Mouse (Mus musculus): ENCODE data around the gene Apoa4. TPM values are rescaled to one million over a fixed set of nuclear protein-coding genes. Genes with fewer than 3 reads are reported as not detected.

Apoa4 gene
- polyA plus RNA-seq, 1 experiment from 2014 or later = 0.10 TPM

DNA sequence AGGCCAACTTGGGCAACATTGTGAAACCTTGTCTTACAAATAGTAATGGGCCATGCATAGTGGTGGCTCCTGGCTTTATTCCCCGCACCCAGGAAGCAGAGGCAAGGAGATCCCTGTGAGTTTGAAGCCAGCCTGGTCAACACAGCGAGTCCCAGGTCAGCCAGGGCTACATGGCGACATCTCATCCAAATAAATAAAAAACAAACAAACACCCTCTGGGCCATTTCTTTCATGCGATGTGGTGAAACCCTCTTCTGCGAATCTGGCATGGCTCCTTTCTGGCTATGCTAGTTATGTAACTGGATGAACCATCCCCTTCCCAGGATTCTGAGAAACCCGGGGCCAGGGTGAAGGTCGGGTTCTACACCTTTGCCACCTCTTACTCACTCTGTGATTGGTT is 15.7 kb downstream of the Apoa4 start:
- DNase-seq (no peak), ATAC-seq (ENCODE audit: low read depth) (no peak)
- WGBS (ENCODE audit: insufficient replicate concordance) = 70% methylated on average over 7 of the region's 7 CpGs
- Histone ChIP-seq H3K9me3 (replicated peaks) (no peaks in the 10 kb centered on the region), H3K4me1 (replicated peaks) (0 out of 2 replicates have a peak, but pooled peaks cover 4% of the 10 kb centered on the region), H3K36me3 (no peaks in the 10 kb centered on the region), H3K4me2 (no peak overlapping the region), H3K9ac (no peak overlapping the region), H3K27me3 (no peaks in the 10 kb centered on the region; the same call in 1 of the 2 replicates), H3K4me3 (replicated peaks) (no peak overlapping the region), H3K27ac (no peak overlapping the region)

DNA sequence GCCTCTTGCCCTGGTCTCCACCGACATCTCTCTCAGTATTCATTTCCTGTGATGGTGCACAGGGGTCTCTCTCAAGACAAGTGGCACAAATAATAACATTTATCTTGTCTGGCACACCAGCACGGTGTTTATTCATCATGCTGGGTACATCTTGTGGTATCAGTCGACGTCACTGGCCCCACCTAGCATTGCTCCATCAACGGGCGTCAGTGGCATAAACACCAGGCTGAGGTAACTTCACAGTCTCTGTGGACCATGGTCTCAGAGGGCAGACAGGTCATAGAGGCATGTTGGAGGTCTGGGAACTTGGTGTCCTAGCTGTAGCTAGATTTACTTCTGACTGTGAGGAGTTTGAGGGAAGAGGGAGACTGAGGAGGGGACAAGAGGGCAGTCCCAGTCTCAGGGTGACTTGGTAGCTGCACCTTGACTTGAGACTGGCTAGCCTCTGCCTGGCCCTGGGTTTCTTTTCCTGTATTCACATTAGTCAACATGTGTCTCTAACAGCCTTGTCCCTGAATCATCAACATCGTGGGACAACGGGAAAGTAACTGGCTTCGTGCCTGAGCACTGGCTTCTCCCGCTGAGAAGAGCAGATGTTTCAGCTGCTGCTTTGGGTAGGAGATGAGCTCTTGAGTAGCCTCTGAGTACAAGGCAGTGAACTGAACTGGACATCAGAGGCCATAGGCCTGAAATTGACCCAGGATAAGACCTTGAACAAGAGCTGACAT is 16.3 kb downstream of the Apoa4 start:
- Histone ChIP-seq H3K36me3 (no peaks in the 10 kb centered on the region), H3K4me1 (replicated peaks) (0 out of 2 replicates have a peak, but pooled peaks cover 4% of the 10 kb centered on the region), H3K4me2 (no peak overlapping the region), H3K4me3 (replicated peaks) (no peak overlapping the region), H3K9ac (no peak overlapping the region), H3K9me3 (replicated peaks) (no peaks in the 10 kb centered on the region), H3K27ac (no peak overlapping the region), H3K27me3 (no peaks in the 10 kb centered on the region; the same call in 1 of the 2 replicates)
- ATAC-seq (ENCODE audit: low read depth) (no peak), DNase-seq (no peak)
- 64% methylated on average over 10 of the region's 10 CpGs for WGBS (ENCODE audit: insufficient replicate concordance)

DNA sequence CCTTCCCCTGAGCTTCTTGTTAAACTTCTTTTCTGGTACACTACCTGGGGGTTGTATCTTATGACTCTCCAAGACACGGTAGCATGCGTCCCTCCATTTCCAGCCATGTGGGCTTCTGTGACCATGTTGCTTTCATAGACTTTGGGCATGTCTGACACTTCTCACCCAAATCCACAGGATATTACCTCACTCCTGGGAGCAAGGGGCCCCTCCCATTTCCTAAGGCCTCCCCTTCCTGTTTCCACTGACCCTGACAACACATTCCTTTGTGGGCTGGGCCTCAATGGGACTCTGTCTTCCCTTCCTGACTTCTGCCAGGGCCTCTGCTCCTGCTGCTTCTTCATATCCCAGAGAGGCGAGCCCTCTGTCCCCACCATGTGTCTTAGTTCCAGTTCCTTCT is 17.1 kb downstream of the Apoa4 start:
- H3K9ac ChIP-seq = no peak overlapping the region
- no peak overlapping the region for H3K4me3 ChIP-seq (replicated peaks)
- H3K36me3 ChIP-seq = no peaks in the 10 kb centered on the region
- DNase-seq (no peak), ATAC-seq (ENCODE audit: low read depth) (no peak)
- H3K27ac ChIP-seq = no peak overlapping the region
- no peak overlapping the region for H3K4me2 ChIP-seq
- H3K27me3 ChIP-seq = no peaks in the 10 kb centered on the region; the same call in 1 of the 2 replicates
- 0 out of 2 replicates have a peak, but pooled peaks cover 4% of the 10 kb centered on the region for H3K4me1 ChIP-seq (replicated peaks)
- 54% methylated on average over 3 of the region's 3 CpGs for WGBS (ENCODE audit: insufficient replicate concordance)
- no peaks in the 10 kb centered on the region for H3K9me3 ChIP-seq (replicated peaks)

DNA sequence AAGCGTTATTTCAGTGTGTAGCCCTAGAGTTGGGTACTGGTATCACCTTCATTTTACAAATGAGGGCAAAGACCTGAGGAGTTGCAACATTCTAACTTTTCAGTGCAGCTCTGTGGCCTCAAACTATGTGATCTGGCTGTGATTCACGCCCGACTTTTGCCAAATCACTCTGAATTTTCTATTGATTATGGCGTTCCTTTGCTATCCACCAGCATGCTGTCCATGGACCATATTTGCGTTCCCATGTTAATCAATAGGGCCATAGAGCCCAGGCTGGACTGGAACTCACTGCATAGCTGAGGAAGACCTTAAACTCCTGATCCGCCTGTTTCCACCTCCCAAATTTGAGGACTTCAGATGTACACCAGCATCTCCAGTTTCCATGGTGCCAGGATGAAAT is 18.6 kb downstream of the Apoa4 start:
- Histone ChIP-seq H3K4me2 (no peak overlapping the region), H3K36me3 (no peaks in the 10 kb centered on the region), H3K9ac (no peak overlapping the region), H3K4me3 (replicated peaks) (no peak overlapping the region), H3K9me3 (replicated peaks) (no peaks in the 10 kb centered on the region), H3K27ac (no peak overlapping the region), H3K27me3 (no peaks in the 10 kb centered on the region), H3K4me1 (replicated peaks) (0 out of 2 replicates have a peak, but pooled peaks cover 4% of the 10 kb centered on the region)
- DNase-seq (no peak), ATAC-seq (ENCODE audit: low read depth) (no peak)
- 73% methylated on average over 6 of the region's 6 CpGs for WGBS (ENCODE audit: insufficient replicate concordance)

DNA sequence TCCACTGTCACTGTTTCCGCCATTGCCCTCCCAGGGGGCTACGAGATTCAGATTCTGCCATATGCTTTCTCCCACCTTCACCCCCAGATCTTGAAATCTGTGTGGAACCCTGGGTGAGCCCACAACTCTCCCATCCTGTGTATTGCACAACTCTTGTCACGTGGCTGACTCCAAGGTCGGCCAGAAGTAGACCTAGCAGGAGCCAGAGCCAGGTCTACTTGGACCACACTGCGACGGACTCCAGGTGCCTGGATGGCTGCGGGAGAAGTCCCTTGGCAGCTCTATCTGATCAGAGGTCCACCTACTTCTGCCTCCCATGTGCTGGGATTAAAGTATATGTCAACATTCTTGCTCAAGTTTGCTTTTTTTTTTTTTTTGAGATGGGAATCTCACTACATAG is 20.6 kb downstream of the Apoa4 start:
- H3K4me1 ChIP-seq (replicated peaks) = 0 out of 2 replicates have a peak, but pooled peaks cover 4% of the 10 kb centered on the region
- ATAC-seq (ENCODE audit: low read depth) (no peak), DNase-seq (no peak)
- H3K9me3 ChIP-seq (replicated peaks) = no peaks in the 10 kb centered on the region
- no peak overlapping the region for H3K4me3 ChIP-seq (replicated peaks)
- WGBS (ENCODE audit: insufficient replicate concordance) = 64% methylated on average over 7 of the region's 7 CpGs
- no peak overlapping the region for H3K27ac ChIP-seq
- H3K4me2 ChIP-seq = no peak overlapping the region
- H3K9ac ChIP-seq = no peak overlapping the region
- H3K27me3 ChIP-seq = no peaks in the 10 kb centered on the region
- H3K36me3 ChIP-seq = no peaks in the 10 kb centered on the region

DNA sequence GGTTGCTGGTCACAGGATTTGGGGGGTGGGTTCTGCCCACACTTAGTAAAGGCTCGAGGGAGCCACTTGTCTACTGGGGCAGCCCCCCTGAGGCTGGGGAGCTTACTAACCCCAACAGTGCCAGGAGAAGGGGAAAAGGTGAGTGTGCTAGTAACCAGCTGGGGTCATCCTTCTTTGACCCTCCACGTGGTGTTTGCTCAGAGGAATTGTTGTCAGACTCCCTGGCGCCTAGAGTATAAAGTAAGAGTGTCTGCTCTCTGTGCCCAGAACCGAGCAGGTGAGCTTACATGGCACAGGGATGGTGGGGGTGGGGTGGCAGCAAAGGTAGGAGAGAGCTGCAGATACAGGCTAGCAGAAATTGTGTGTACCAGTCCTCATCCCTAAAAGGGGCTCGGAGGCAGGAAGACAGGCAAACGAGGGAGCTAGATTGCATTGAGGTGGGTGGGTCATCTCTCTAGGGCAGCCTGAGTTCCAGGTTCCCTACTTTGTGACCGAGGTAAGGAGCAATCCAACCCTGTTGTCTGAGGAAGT is 27.9 kb downstream of the Apoa4 start, which contains the start of gene Apoa5:
Gene Apoa5, plus strand, starts transcription at position 291 of the 531 bp plus-strand sequence.
- Histone ChIP-seq H3K4me1 (replicated peaks) (peaks cover 18% of the 10 kb centered on the region), H3K27me3 (peaks cover 23% of the 10 kb centered on the region), H3K9me3 (replicated peaks) (no peaks in the 10 kb centered on the region), H3K36me3 (no peaks in the 10 kb centered on the region), H3K9ac (no peak within 1 kb of the TSS), H3K27ac (no peak within 1 kb of the TSS), H3K4me3 (replicated peaks) (no peak within 1 kb of the TSS), H3K4me2 (no peak within 1 kb of the TSS)
- DNase-seq (no peak), ATAC-seq (ENCODE audit: low read depth) (no peak)
- 35% methylated on average over 7 of the region's 7 CpGs for WGBS (ENCODE audit: insufficient replicate concordance)

DNA sequence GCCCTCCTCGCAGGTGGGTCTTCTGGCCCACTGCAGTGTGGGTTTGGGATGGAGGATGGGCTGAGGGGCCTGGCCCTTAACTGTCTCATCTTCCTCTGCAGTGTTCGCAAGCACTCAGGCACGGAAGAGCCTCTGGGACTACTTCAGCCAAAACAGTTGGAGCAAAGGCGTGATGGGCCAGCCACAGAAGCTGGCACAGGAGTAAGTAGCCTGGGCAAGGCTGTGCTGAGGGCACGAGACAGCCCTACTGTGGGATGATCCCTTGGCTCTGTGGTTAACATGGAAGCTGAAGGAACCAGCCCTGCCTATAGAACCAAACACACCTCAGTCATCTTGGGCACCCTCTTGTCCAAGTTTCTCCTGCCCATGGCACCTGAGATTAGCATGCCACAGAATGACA is 28.6 kb downstream of the Apoa4 start:
- DNase-seq (no peak), ATAC-seq (ENCODE audit: low read depth) (no peak)
- H3K27ac ChIP-seq = no peak overlapping the region
- no peaks in the 10 kb centered on the region for H3K9me3 ChIP-seq (replicated peaks)
- H3K4me2 ChIP-seq = no peak overlapping the region
- H3K4me3 ChIP-seq (replicated peaks) = no peak overlapping the region
- H3K4me1 ChIP-seq (replicated peaks) = peaks cover 25% of the 10 kb centered on the region
- H3K9ac ChIP-seq = no peak overlapping the region
- peaks cover 23% of the 10 kb centered on the region for H3K27me3 ChIP-seq
- WGBS (ENCODE audit: insufficient replicate concordance) = 67% methylated on average over 5 of the region's 5 CpGs
- H3K36me3 ChIP-seq = no peaks in the 10 kb centered on the region

DNA sequence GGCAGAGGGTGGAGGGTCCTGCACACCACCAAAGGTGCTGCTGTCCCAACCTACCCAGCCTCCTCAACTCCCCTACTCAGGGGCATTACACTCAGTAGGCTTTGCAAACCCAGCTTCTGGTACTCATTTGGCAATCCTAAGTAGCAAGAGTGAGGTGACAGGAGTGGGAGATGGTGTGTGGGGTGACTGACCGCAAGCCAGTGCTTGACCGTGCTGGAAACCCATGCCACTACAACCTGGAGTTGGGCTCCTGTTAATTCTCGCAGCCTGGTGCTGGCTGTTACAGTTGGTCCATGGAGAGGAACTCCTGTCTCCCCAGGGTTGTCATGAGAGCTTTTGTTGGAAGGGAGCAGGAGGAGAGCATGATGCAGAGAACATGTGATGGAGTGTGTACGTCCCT is 30.3 kb downstream of the Apoa4 start:
- H3K27ac ChIP-seq = no peak overlapping the region
- DNase-seq (no peak), ATAC-seq (ENCODE audit: low read depth) (no peak)
- WGBS (ENCODE audit: insufficient replicate concordance) = 86% methylated on average over 4 of the region's 4 CpGs
- no peak overlapping the region for H3K4me3 ChIP-seq (replicated peaks)
- no peak overlapping the region for H3K4me2 ChIP-seq
- H3K36me3 ChIP-seq = peaks cover 15% of the 10 kb centered on the region
- no peaks in the 10 kb centered on the region for H3K9me3 ChIP-seq (replicated peaks)
- no peak overlapping the region for H3K9ac ChIP-seq
- peaks cover 23% of the 10 kb centered on the region for H3K27me3 ChIP-seq
- peaks cover 32% of the 10 kb centered on the region for H3K4me1 ChIP-seq (replicated peaks)

DNA sequence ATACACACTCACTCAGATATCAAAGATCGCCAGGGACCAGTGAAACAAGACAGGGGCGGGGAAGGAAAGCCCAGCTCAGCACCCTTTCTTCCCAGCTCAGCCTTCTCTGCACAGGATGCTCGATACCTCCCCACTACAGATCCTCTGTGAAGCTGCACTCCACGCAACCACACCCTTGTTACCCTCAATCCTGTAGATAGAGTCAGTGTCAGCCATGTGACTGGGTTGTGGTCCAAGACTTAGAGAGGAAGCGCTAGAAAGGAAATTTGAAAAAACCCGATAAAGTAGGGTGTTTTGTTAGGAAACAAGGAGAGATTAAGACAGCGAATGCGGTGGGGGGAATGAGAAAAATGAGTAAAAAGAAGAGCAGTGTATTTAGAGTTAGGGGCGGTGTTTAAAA is 31.6 kb downstream of the Apoa4 start:
- Histone ChIP-seq H3K9ac (peak overlapping the region; percentile 85; the same call in 1 of the 2 replicates), H3K4me1 (replicated peaks) (peaks cover 32% of the 10 kb centered on the region), H3K36me3 (peaks cover 28% of the 10 kb centered on the region), H3K9me3 (replicated peaks) (no peaks in the 10 kb centered on the region), H3K4me3 (replicated peaks) (peak overlapping the region; percentile 91), H3K27me3 (peaks cover 23% of the 10 kb centered on the region), H3K27ac (peak overlapping the region; percentile 67; the same call in 1 of the 2 replicates), H3K4me2 (peak overlapping the region; percentile 89)
- 30% methylated on average over 9 of the region's 9 CpGs for WGBS (ENCODE audit: insufficient replicate concordance)
- ATAC-seq (ENCODE audit: low read depth) = no peak
- peak; percentile 10 for DNase-seq

DNA sequence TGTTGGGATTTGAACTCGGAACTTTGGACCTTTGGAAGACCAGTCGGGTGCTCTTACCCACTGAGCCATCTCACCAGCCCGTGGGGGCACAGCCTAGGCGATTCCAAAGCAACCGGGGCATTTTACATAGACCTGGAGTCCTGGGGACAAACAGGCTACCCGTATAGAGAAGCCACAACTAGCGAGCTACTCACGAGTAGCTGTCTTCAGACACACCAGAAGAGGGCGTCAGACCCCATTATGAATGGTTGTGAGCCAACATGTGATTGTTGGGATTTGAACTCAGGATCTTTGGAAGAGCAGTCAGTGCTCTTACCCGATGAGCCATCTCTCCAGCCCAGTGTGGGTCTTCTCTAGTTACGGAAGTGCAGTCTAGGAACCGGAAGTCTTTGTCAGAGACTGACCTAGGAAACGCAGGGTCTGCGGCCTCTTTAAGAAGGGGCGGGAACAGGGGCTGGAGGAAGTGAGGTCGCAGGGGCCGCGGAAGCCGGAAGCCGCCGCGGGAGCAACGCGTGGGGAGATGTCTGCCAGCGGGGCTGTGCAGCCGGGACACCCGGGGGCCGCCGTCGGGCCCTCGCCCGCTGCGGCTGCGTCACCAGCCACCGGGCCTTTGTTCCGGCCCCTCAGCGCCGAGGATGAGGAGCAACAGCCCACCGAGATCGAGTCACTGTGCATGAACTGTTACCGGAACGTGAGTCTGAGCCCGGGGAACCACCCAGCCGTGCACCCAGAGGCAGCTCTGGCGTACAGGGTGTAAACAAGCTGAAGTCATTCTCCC is 32.4 kb downstream of the Apoa4 start, which contains the start of gene Zpr1:
Gene Zpr1, plus strand, starts transcription at position 388 of the 778 bp plus-strand sequence.
- peak within 1 kb of the TSS; percentile 69 for H3K27ac ChIP-seq
- H3K9me3 ChIP-seq (replicated peaks) = no peaks in the 10 kb centered on the region
- DNase-seq (peak; percentile 83), ATAC-seq (ENCODE audit: low read depth) (peak; percentile 90)
- peaks cover 23% of the 10 kb centered on the region for H3K27me3 ChIP-seq
- H3K9ac ChIP-seq = peak within 1 kb of the TSS; percentile 85
- peaks cover 36% of the 10 kb centered on the region for H3K36me3 ChIP-seq
- H3K4me2 ChIP-seq = peak within 1 kb of the TSS; percentile 89
- H3K4me3 ChIP-seq (replicated peaks) = peak within 1 kb of the TSS; percentile 91
- WGBS (ENCODE audit: insufficient replicate concordance) = 4% methylated on average over 41 of the region's 45 CpGs
- peaks cover 32% of the 10 kb centered on the region for H3K4me1 ChIP-seq (replicated peaks)

DNA sequence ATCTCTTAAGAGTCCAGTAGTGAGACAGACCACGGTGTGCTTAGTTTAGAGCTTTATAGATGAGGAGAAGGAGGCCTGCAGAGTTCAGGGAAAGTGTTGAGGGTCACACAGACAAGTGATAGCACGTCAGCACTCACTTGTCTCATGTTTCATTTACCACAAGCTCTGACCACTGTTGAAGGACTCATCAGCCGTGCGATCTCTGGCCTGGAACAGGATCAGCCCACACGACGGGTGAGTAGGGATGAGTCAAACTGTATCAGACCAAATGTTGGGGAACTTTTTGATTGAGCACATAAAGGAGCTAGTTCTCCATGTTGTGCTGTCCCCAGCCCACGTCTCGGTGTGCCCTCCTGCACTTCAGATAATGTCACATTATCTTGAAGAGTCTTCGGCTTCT is 34.0 kb downstream of the Apoa4 start:
- Histone ChIP-seq H3K9ac (peak overlapping the region; percentile 85; the same call in 1 of the 2 replicates), H3K4me2 (peak overlapping the region; percentile 89), H3K36me3 (peaks cover 51% of the 10 kb centered on the region), H3K27ac (no peak overlapping the region), H3K4me1 (replicated peaks) (peaks cover 26% of the 10 kb centered on the region), H3K27me3 (peaks cover 14% of the 10 kb centered on the region), H3K9me3 (replicated peaks) (no peaks in the 10 kb centered on the region), H3K4me3 (replicated peaks) (peak overlapping the region; percentile 91)
- 72% methylated on average over 9 of the region's 9 CpGs for WGBS (ENCODE audit: insufficient replicate concordance)
- ATAC-seq (ENCODE audit: low read depth) = no peak
- DNase-seq = no peak

Measured in liver, embryonic 13.5 days (tissue).